Mouse (Mus musculus) small intestine, adult 10 weeks (tissue): ENCODE results near the gene Gm10840. TPM values are rescaled to one million over a fixed set of nuclear protein-coding genes. Genes with fewer than 3 reads are reported as not detected.

ENCODE experiments used
- polyA plus RNA-seq: library from polyadenylated mRNA; stranded (reverse); fragments of 350-450 nt; fragmentation: Illumina TruSeq; extraction: RNeasy Lipid Tissue Mini Kit (QIAGEN cat#74804); gene quantifications from one replicate; pipeline ENCODE4 v1.2.3, GENCODE M21; 2014; ENCODE audit warnings: low replicate concordance

Gm10840 gene
- not detected for polyA plus RNA-seq

GRCm38 (mm10) chr11:106160841-106161721 lies at the start of gene Gm10840, which contains the start of gene Limd2:
Gm10840 (plus strand) TSS chr11:106160850.
Limd2 (minus strand) TSS chr11:106160860.

GRCm38 (mm10) chr11:106202123-106202465 lies 41.4 kb downstream of the Gm10840 start, which contains the start of gene Strada:
Strada (minus strand) TSS chr11:106202168.

Other genes starting within 250 kb of the Gm10840 start
- 20.2 TPM for gene Cyb561, start 207.5 kb upstream of the Gm10840 start, polyA plus RNA-seq
- 272 TPM for gene Ace, start 192.9 kb upstream of the Gm10840 start, polyA plus RNA-seq
- gene Ace3, start 166.2 kb upstream of the Gm10840 start, polyA plus RNA-seq, result not detected
- not detected for gene Kcnh6, start 152.7 kb upstream of the Gm10840 start, polyA plus RNA-seq
- gene Dcaf7, start 124.0 kb upstream of the Gm10840 start, polyA plus RNA-seq, result 36.5 TPM
- gene Taco1, start 94.8 kb upstream of the Gm10840 start, polyA plus RNA-seq, result 6.8 TPM
- 3.5 TPM for gene Map3k3, start 76.2 kb upstream of the Gm10840 start, polyA plus RNA-seq
- 1.6 TPM for gene Limd2, start within 50 bp of the Gm10840 start, polyA plus RNA-seq
- 3.2 TPM for gene Strada, start 41.3 kb downstream of the Gm10840 start, polyA plus RNA-seq
- 131 TPM for gene Ccdc47, start 55.5 kb downstream of the Gm10840 start, polyA plus RNA-seq
- gene Ddx42, start 56.1 kb downstream of the Gm10840 start, polyA plus RNA-seq, result 34.6 TPM
- 5.4 TPM for gene Ftsj3, start 95.2 kb downstream of the Gm10840 start, polyA plus RNA-seq
- gene Psmc5, start 95.3 kb downstream of the Gm10840 start, polyA plus RNA-seq, result 15.4 TPM
- 9.3 TPM for gene Smarcd2, start 112.1 kb downstream of the Gm10840 start, polyA plus RNA-seq
- gene Tcam1, start 115.8 kb downstream of the Gm10840 start, polyA plus RNA-seq, result not detected
- not detected for gene Gh, start 141.0 kb downstream of the Gm10840 start, polyA plus RNA-seq
- 2.1 TPM for gene Cd79b, start 153.9 kb downstream of the Gm10840 start, polyA plus RNA-seq
- not detected for gene Scn4a, start 192.4 kb downstream of the Gm10840 start, polyA plus RNA-seq
- not detected for gene Prr29, start 204.6 kb downstream of the Gm10840 start, polyA plus RNA-seq
- gene Icam2, start 227.2 kb downstream of the Gm10840 start, polyA plus RNA-seq, result not detected